Mouse (Mus musculus) kidney, adult 2 months (tissue): ENCODE measurements at regions not wholly inside any gene's neighbourhood (a gene's known extent, or its start where the extent isn't known, plus 50 kb on each side); places are given as distances from the start of the nearest gene placed in this dataset.

ENCODE experiments used
- DNase-seq: peaks from one replicate; pipeline ENCODE4 v3.0.0; 2021
- H3K27ac ChIP-seq: fragments of 200-500 bp; 2 replicates; pipeline ENCODE4 v1.5.1; 2012; ENCODE audit warnings: low read depth, low read length, control low read depth, inconsistent platforms; ENCODE audit not compliant: insufficient read depth
- H3K27me3 ChIP-seq: fragments of 200-500 bp; replicated peaks from 2 replicates; pipeline ENCODE4 v1.6.1; 2012; ENCODE audit warnings: mild to moderate bottlenecking, moderate library complexity, low read length, inconsistent platforms; ENCODE audit not compliant: control insufficient read depth, insufficient read depth
- H3K36me3 ChIP-seq: fragments of 200-500 bp; 2 replicates; pipeline ENCODE4 v1.6.1; 2012; ENCODE audit warnings: mild to moderate bottlenecking, moderate library complexity, low read length, inconsistent platforms; ENCODE audit not compliant: control insufficient read depth, insufficient read depth
- H3K4me1 ChIP-seq: fragments of 200-500 bp; 2 replicates; pipeline ENCODE4 v1.6.1; 2011; ENCODE audit warnings: low read length; ENCODE audit not compliant: control insufficient read depth, insufficient read depth
- H3K4me3 ChIP-seq: fragments of 200-500 bp; 2 replicates; pipeline ENCODE4 v1.5.1; 2011; ENCODE audit warnings: mild to moderate bottlenecking, low read depth, low read length, control low read depth; ENCODE audit not compliant: insufficient read depth
- CTCF ChIP-seq: fragments of 200-500 bp; conservative IDR thresholded peaks from 2 replicates; pipeline ENCODE4 v1.5.1; 2011; ENCODE audit warnings: low read depth, mild to moderate bottlenecking, control low read depth, low read length, moderate library complexity, mixed read lengths; ENCODE audit not compliant: insufficient read depth, insufficient read length
- POLR2A ChIP-seq: fragments of 200-500 bp; IDR thresholded peaks from one replicate; pipeline ENCODE4 v1.6.1; 2011; ENCODE audit warnings: low read depth, low read length, control low read depth
- WGBS: fragments of 180-500 bp; shearing (Covaris S2); methylation state at CpG from one replicate; pipeline ENCODE4 v1.1.7; 2018; 5-methylcytosine and 5-hydroxymethylcytosine counted together

- 77% methylated on average over 15 of the region's 15 CpGs for WGBS
- Histone ChIP-seq H3K4me3 (no peak overlapping the region), H3K27ac (no peak overlapping the region), H3K36me3 (no peaks in the 10 kb centered on the region), H3K4me1 (no peaks in the 10 kb centered on the region), H3K27me3 (no peaks in the 10 kb centered on the region)
- TF ChIP-seq POLR2A (no peak), CTCF (no peak)
- DNase-seq = no peak
These were observed 429.5 kb upstream of the Fam92a start for GRCm38 (mm10) chr4:12601165-12601919.

- no peak for TF ChIP-seq POLR2A
- no peak for TF ChIP-seq CTCF
- Histone ChIP-seq H3K27ac (no peak overlapping the region), H3K27me3 (no peaks in the 10 kb centered on the region), H3K36me3 (no peaks in the 10 kb centered on the region), H3K4me1 (no peaks in the 10 kb centered on the region), H3K4me3 (no peak overlapping the region)
- DNase-seq = no peak
- 84% methylated on average over 10 of the region's 10 CpGs for WGBS
These were observed 424.1 kb upstream of the Fam92a start for GRCm38 (mm10) chr4:12595801-12596515.

GRCm38 (mm10) chr4:12592973-12593372 is 421.2 kb upstream of the Fam92a start:
- H3K27ac ChIP-seq = no peak overlapping the region
- H3K4me1 ChIP-seq = no peaks in the 10 kb centered on the region
- no peaks in the 10 kb centered on the region for H3K27me3 ChIP-seq
- no peak overlapping the region for H3K4me3 ChIP-seq
- TF ChIP-seq POLR2A (no peak), CTCF (no peak)
- no peaks in the 10 kb centered on the region for H3K36me3 ChIP-seq
- no peak for DNase-seq
- WGBS = 35% methylated on average over 3 of the region's 3 CpGs

GRCm38 (mm10) chr4:12578102-12578501 is 406.3 kb upstream of the Fam92a start:
- WGBS = 77% methylated on average over 4 of the region's 4 CpGs
- Histone ChIP-seq H3K4me3 (no peak overlapping the region), H3K4me1 (no peaks in the 10 kb centered on the region), H3K27ac (no peak overlapping the region), H3K36me3 (no peaks in the 10 kb centered on the region), H3K27me3 (no peaks in the 10 kb centered on the region)
- no peak for TF ChIP-seq CTCF
- no peak for TF ChIP-seq POLR2A
- DNase-seq = no peak

GRCm38 (mm10) chr4:12571881-12572280 is 400.1 kb upstream of the Fam92a start:
- DNase-seq = peak; percentile 41
- Histone ChIP-seq H3K4me1 (no peaks in the 10 kb centered on the region), H3K36me3 (no peaks in the 10 kb centered on the region), H3K4me3 (no peak overlapping the region), H3K27me3 (no peaks in the 10 kb centered on the region), H3K27ac (no peak overlapping the region)
- TF ChIP-seq CTCF = peak; percentile 36; the same call in 1 of the 2 replicates
- no peak for TF ChIP-seq POLR2A

GRCm38 (mm10) chr4:12570689-12571088 is 398.9 kb upstream of the Fam92a start:
- Histone ChIP-seq H3K27ac (no peak overlapping the region), H3K4me3 (no peak overlapping the region), H3K36me3 (no peaks in the 10 kb centered on the region), H3K4me1 (no peaks in the 10 kb centered on the region), H3K27me3 (no peaks in the 10 kb centered on the region)
- no peak for TF ChIP-seq POLR2A
- TF ChIP-seq CTCF = no peak
- no peak for DNase-seq
- 82% methylated on average over 7 of the region's 7 CpGs for WGBS

GRCm38 (mm10) chr4:12567643-12568042 is 395.8 kb upstream of the Fam92a start:
- Histone ChIP-seq H3K27me3 (no peaks in the 10 kb centered on the region), H3K27ac (no peak overlapping the region), H3K4me1 (no peaks in the 10 kb centered on the region), H3K36me3 (no peaks in the 10 kb centered on the region), H3K4me3 (no peak overlapping the region)
- 31% methylated on average over 5 of the region's 5 CpGs for WGBS
- TF ChIP-seq POLR2A (no peak), CTCF (no peak)
- no peak for DNase-seq
